Mouse (Mus musculus) CH12.LX (cell line): ENCODE measurements around the gene Nop2.

Experiments used
- CHD2 ChIP-seq: IDR thresholded peaks from 2 replicates; pipeline ENCODE4 v1.6.1; 2011; ENCODE audit warnings: low read length, improper control_type of control experiment
- EP300 ChIP-seq: IDR thresholded peaks from 2 replicates; pipeline ENCODE4 v1.6.1; 2011; ENCODE audit warnings: low read length, improper control_type of control experiment
- JUND ChIP-seq: conservative IDR thresholded peaks from 2 replicates; pipeline ENCODE4 v1.6.1; 2011; ENCODE audit warnings: low read depth, low read length, improper control_type of control experiment
- MAX ChIP-seq: IDR thresholded peaks from 2 replicates; pipeline ENCODE4 v1.6.1; 2011; ENCODE audit warnings: low read length, improper control_type of control experiment
- MXI1 ChIP-seq: IDR thresholded peaks from 2 replicates; pipeline ENCODE4 v1.6.1; 2011; ENCODE audit warnings: mild to moderate bottlenecking, low read depth, low read length, improper control_type of control experiment
- PAX5 ChIP-seq: IDR thresholded peaks from 2 replicates; pipeline ENCODE4 v1.6.1; 2012; ENCODE audit warnings: low read length, inconsistent platforms, mixed read lengths
- POLR2A ChIP-seq: IDR thresholded peaks from 2 replicates; pipeline ENCODE4 v1.6.1; 2011; ENCODE audit warnings: low read depth, mild to moderate bottlenecking, improper control_type of control experiment, low read length
- POLR2AphosphoS2 ChIP-seq: IDR thresholded peaks from 2 replicates; pipeline ENCODE4 v1.6.1; 2011; ENCODE audit warnings: low read depth, low read length, improper control_type of control experiment
- ZMIZ1 ChIP-seq: IDR thresholded peaks from 2 replicates; pipeline ENCODE4 v1.6.1; 2012; ENCODE audit warnings: low read depth, mild to moderate bottlenecking, inconsistent platforms, low read length, improper control_type of control experiment
- ZNF384 ChIP-seq: IDR thresholded peaks from 2 replicates; pipeline ENCODE4 v1.6.1; 2012; ENCODE audit warnings: low read depth, low read length, improper control_type of control experiment, inconsistent platforms

DNA sequence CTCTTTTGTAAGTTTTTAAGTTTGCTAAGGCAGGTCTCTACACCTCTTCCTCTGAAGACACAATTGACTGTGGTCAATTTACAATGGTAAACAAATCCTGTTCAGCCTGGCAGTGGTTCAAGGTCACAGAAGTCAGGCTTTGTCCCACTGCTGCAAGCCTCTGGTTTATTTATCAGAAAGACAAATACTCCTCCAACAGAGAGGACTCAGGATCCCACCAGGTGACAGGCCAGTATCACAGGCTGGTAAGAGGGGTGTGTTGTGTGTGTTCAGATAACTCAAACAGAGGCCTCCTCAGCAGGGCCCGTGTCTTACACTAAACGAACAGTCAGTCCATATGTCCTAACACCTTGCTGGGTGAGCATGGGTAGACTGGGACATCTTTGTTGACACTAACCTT is 40.8 kb downstream of the Nop2 start:
- TF ChIP-seq POLR2A (no peak), MXI1 (no peak), CHD2 (no peak), PAX5 (no peak), EP300 (no peak), JUND (no peak), MAX (no peak), POLR2AphosphoS2 (no peak), ZNF384 (no peak), ZMIZ1 (no peak)
